Mouse (Mus musculus) NIH3T3 (cell line): ENCODE data around the gene Grm6.

ENCODE experiments used
- DNase-seq: peaks from one replicate; pipeline ENCODE4 v3.0.0-alpha.2; 2012; ENCODE audit warnings: low read depth

The Grm6 gene

DNA sequence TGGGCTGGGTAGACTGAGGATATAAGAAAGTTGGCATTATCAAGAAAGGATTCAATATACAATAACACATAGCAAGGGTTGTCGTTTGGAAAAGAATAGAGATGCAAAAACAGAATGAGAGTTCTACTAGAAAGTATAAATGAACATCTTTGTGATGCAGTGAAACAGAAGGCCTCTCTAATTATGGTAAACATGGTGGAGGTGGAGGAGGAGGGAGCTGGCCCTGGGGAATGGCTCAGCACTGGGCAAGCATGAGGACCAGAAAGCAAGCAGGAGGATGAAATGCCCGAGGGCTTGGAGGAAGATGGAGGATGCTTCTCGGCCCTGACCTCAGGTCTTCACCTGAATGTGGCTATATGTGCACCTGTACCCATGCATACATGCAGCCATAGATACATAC lies 64.0 kb downstream of the Grm6 start:
- DNase-seq, result no peak
